Mouse (Mus musculus) ES-E14 (cell line): ENCODE data around the gene Usp17lc. TPM values are rescaled to one million over a fixed set of nuclear protein-coding genes. Genes with fewer than 3 reads are reported as not detected.

ENCODE experiments used
- DNase-seq: peaks from one replicate; pipeline ENCODE4 v3.0.0-alpha.2; 2013; ENCODE audit warnings: low read depth, low spot score
- H3K27ac ChIP-seq: 2 replicates; pipeline ENCODE4 v1.5.1; 2012; ENCODE audit warnings: low read depth, mild to moderate bottlenecking, low read length, moderate library complexity, mixed read lengths; ENCODE audit not compliant: poor library complexity, insufficient read depth, severe bottlenecking
- H3K36me3 ChIP-seq: 2 replicates; pipeline ENCODE4 v1.6.1; 2012; ENCODE audit warnings: mild to moderate bottlenecking, low read length, moderate library complexity, mixed read lengths; ENCODE audit not compliant: control insufficient read depth, poor library complexity, insufficient read depth, severe bottlenecking
- H3K4me1 ChIP-seq, 2 experiments: fragments of 150-350 bp in 1 of 2; sonication (generic) in 1 of 2; 2 replicates each; pipeline ENCODE4 v1.6.1; 2012; ENCODE audit warnings: low read length in 2 of 2, mild to moderate bottlenecking in 1 of 2, mixed read lengths in 1 of 2; ENCODE audit not compliant: control insufficient read depth in 2 of 2, insufficient read depth in 2 of 2, poor library complexity in 1 of 2
- H3K4me3 ChIP-seq, 2 experiments: fragments of 150-350 bp in 1 of 2; sonication (generic) in 1 of 2; 2 replicates each; pipeline ENCODE4 v1.5.1; 2012; ENCODE audit warnings: low read length in 2 of 2, low read depth in 1 of 2, mild to moderate bottlenecking in 1 of 2, mixed read lengths in 1 of 2; ENCODE audit not compliant: insufficient read depth in 1 of 2, poor library complexity in 1 of 2, severe bottlenecking in 1 of 2
- H3K9ac ChIP-seq: 2 replicates; pipeline ENCODE4 v1.6.1; 2012; ENCODE audit warnings: low read depth, mild to moderate bottlenecking, low read length, mixed read lengths; ENCODE audit not compliant: poor library complexity, insufficient read depth, severe bottlenecking
- H3K9me3 ChIP-seq: fragments of 150-350 bp; sonication (generic); 2 replicates; pipeline ENCODE4 v1.6.1; 2012; ENCODE audit warnings: low read depth, mild to moderate bottlenecking, low read length; ENCODE audit not compliant: control insufficient read depth, insufficient read depth
- CHD2 ChIP-seq: IDR thresholded peaks from 2 replicates; pipeline ENCODE4 v1.6.1; 2014; ENCODE audit warnings: mild to moderate bottlenecking, low read depth, low read length, inconsistent platforms
- HCFC1 ChIP-seq: IDR thresholded peaks from 2 replicates; pipeline ENCODE4 v1.6.1; 2012; ENCODE audit warnings: low read length, inconsistent platforms, borderline replicate concordance; ENCODE audit not compliant: insufficient read depth
- MAFK ChIP-seq: IDR thresholded peaks from 2 replicates; pipeline ENCODE4 v1.6.1; 2014; ENCODE audit warnings: mild to moderate bottlenecking, low read depth, low read length, inconsistent platforms; ENCODE audit not compliant: insufficient read depth
- ZC3H11A ChIP-seq: IDR thresholded peaks from 2 replicates; pipeline ENCODE4 v1.6.1; 2012; ENCODE audit warnings: low read depth, mild to moderate bottlenecking, inconsistent platforms, low read length, borderline replicate concordance
- ZNF384 ChIP-seq: IDR thresholded peaks from 2 replicates; pipeline ENCODE4 v1.6.1; 2012; ENCODE audit warnings: low read depth, low read length, inconsistent platforms
- in situ Hi-C, 2 experiments: fragments of 600-800 bp; cut with MboI; formaldehyde crosslinking; loops; one replicate each; pipeline ENCODE4 v1.15.1; 2025; ENCODE audit warnings: low sequenced_read_pairs in 2 of 2, inconsistent platforms in 1 of 2; ENCODE audit not compliant: unreplicated experiment in 2 of 2
- total RNA-seq: library from RNA; depleted of rRNA; stranded (reverse); fragments of 300-350 nt; gene quantifications from 2 replicates; pipeline ENCODE4 v1.2.3, GENCODE M21; 2012; rRNA removed

The Usp17lc gene
- total RNA-seq, 1 experiment: 3.7 TPM

DNA sequence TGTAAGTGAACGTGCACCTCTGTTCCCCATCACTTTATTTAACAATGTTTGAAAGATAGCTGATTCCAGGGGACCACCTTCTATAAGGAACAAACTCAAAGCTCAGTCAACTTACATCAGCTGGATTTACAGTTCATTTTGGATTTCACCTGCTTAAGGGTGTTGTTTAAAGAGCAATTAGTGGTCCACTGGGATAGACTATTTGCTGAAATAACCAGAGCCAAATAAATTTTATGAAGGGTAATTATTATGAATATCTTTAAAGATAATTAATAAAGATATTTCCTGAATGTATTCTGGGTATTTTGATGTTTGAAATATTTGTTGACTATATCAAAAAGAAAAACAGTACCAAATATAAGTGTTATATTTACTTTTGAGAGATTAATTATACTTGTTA lies 30.5 kb downstream of the Usp17lc start, which contains the start of gene Olfr605:
Olfr605 (minus strand) TSS at position 101 of the 400 bp plus-strand sequence.
- H3K27ac ChIP-seq: no peak within 1 kb of the TSS
- H3K9ac ChIP-seq: no peak within 1 kb of the TSS
- H3K4me3 ChIP-seq: no peak within 1 kb of the TSS
- no peak for TF ChIP-seq MAFK
- in situ Hi-C loops: no loop called here
- no peaks in the 10 kb centered on the region for H3K4me1 ChIP-seq
- DNase-seq: no peak
- no peaks in the 10 kb centered on the region for H3K9me3 ChIP-seq
- no peaks in the 10 kb centered on the region for H3K36me3 ChIP-seq

DNA sequence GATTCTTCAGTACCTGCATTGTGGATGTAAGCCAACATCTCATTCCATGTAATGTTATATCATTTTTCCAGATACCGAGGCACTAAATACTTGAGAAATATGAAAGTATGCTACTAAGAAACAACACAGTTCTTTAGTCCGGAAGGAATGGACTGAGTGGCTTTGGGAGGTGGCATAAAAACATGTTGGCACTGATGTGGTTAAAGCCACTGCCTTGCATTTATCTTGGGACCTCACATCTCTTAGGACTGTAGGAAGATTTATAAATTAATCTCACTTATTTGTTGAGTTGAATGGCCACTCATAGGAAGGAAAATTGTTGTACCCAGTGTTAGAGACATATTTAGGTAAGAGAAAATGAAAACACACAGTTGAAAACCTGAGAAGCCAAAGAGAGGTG lies 33.9 kb downstream of the Usp17lc start, which contains the start of gene Olfr606:
Olfr606 (plus strand) TSS at position 301 of the 400 bp plus-strand sequence.
- H3K9ac ChIP-seq: no peak within 1 kb of the TSS
- TF ChIP-seq HCFC1 (no peak), ZC3H11A (no peak), ZNF384 (no peak), CHD2 (no peak), MAFK (no peak)
- no peaks in the 10 kb centered on the region for H3K36me3 ChIP-seq
- H3K4me3 ChIP-seq: no peak within 1 kb of the TSS
- no peak within 1 kb of the TSS for H3K27ac ChIP-seq
- H3K4me1 ChIP-seq: no peaks in the 10 kb centered on the region
- no peaks in the 10 kb centered on the region for H3K9me3 ChIP-seq
- in situ Hi-C loops: no loop called here
- DNase-seq: no peak

DNA sequence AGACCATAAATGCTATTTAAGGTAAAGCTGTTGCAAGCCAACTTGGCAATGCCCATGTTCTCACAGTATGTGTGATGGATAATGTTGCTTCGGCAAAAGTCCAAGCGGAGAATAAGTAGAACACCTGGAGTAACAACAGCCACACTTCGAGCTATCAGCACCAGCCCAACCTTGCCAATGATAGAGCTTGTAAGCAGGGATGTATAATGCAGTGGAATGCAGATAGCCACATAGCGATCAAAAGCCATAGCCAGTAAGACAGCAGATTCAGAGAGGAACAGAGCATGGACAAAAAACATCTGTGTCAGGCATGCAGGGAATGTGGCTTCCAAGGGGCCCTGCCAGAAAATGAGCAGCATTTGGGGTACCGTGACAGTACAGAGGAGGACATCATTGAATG lies 45.7 kb downstream of the Usp17lc start:
- TF ChIP-seq MAFK (no peak), ZC3H11A (no peak), CHD2 (no peak), ZNF384 (no peak)
- no peak for DNase-seq
- no peak overlapping the region for H3K4me3 ChIP-seq
- in situ Hi-C loops: no loop called here
- H3K27ac ChIP-seq: no peak overlapping the region
- H3K4me1 ChIP-seq: no peaks in the 10 kb centered on the region
- H3K36me3 ChIP-seq: no peaks in the 10 kb centered on the region
- no peaks in the 10 kb centered on the region for H3K9me3 ChIP-seq
- no peak overlapping the region for H3K9ac ChIP-seq

Other genes starting within 250 kb of the Usp17lc start
- gene Olfr591, start 236.7 kb upstream of the Usp17lc start, total RNA-seq: not detected in 2 replicates
- not detected in 2 replicates for gene Olfr592, start 230.3 kb upstream of the Usp17lc start, total RNA-seq
- gene Olfr593, start 203.2 kb upstream of the Usp17lc start, total RNA-seq: not detected in 2 replicates
- gene Olfr594, start 198.1 kb upstream of the Usp17lc start, total RNA-seq: not detected in 2 replicates
- 1.3 and 1.4 TPM in 2 replicates for gene Usp17ld, start 162.6 kb upstream of the Usp17lc start, total RNA-seq
- gene Olfr596, start 109.4 kb upstream of the Usp17lc start, total RNA-seq: not detected in 2 replicates
- not detected in 2 replicates for gene Olfr597, start 98.8 kb upstream of the Usp17lc start, total RNA-seq
- gene Olfr598, start 91.5 kb upstream of the Usp17lc start, total RNA-seq: not detected in 2 replicates
- not detected in 2 replicates for gene Olfr599, start 79.2 kb upstream of the Usp17lc start, total RNA-seq
- gene Olfr600, start 65.4 kb upstream of the Usp17lc start, total RNA-seq: not detected in 2 replicates
- gene Olfr601, start 52.4 kb upstream of the Usp17lc start, total RNA-seq: not detected in 2 replicates
- not detected in 2 replicates for gene Olfr603, start 28.9 kb upstream of the Usp17lc start, total RNA-seq
- not detected in 2 replicates for gene Olfr605, start 30.4 kb downstream of the Usp17lc start, total RNA-seq
- gene Olfr606, start 34.0 kb downstream of the Usp17lc start, total RNA-seq: not detected in 2 replicates
- gene Olfr607, start 49.1 kb downstream of the Usp17lc start, total RNA-seq: not detected in 2 replicates
- not detected in 2 replicates for gene Olfr608, start 54.8 kb downstream of the Usp17lc start, total RNA-seq
- gene Olfr609, start 83.0 kb downstream of the Usp17lc start, total RNA-seq: not detected in 2 replicates
- not detected in 2 replicates for gene Olfr610, start 97.0 kb downstream of the Usp17lc start, total RNA-seq
- not detected in 2 replicates for gene Olfr611, start 105.8 kb downstream of the Usp17lc start, total RNA-seq
- gene Olfr612, start 127.6 kb downstream of the Usp17lc start, total RNA-seq: not detected in 2 replicates
- not detected in 2 replicates for gene Olfr613, start 133.0 kb downstream of the Usp17lc start, total RNA-seq
- not detected in 2 replicates for gene Olfr615, start 141.0 kb downstream of the Usp17lc start, total RNA-seq
- gene Olfr616, start 154.1 kb downstream of the Usp17lc start, total RNA-seq: not detected in 2 replicates
- gene Olfr617, start 158.0 kb downstream of the Usp17lc start, total RNA-seq: not detected in 2 replicates
- gene Olfr618, start 175.0 kb downstream of the Usp17lc start, total RNA-seq: not detected in 2 replicates
- gene Olfr619, start 185.5 kb downstream of the Usp17lc start, total RNA-seq: not detected in 2 replicates
- not detected in 2 replicates for gene Olfr620, start 197.5 kb downstream of the Usp17lc start, total RNA-seq
- gene Olfr622, start 227.6 kb downstream of the Usp17lc start, total RNA-seq: not detected in 2 replicates
- gene Olfr623, start 248.6 kb downstream of the Usp17lc start, total RNA-seq: not detected in 2 replicates